Mouse (Mus musculus) liver, embryonic 12.5 days (tissue): Measurements from ENCODE around the gene Cenpe. TPM values are rescaled to one million over a fixed set of nuclear protein-coding genes. Genes with fewer than 3 reads are reported as not detected.

Experiments used
- ATAC-seq: fragments of 200-750 bp; cut with Nextera tagmentation; 2 replicates; pipeline ENCODE4 v1.8.0; 2017; ENCODE audit warnings: moderate number of reproducible peaks, mild to moderate bottlenecking, moderate library complexity
- H3K27ac ChIP-seq: fragments of 300-500 bp; sonication (generic); 2 replicates; pipeline ENCODE4 v1.5.1; 2016; ENCODE audit warnings: mild to moderate bottlenecking
- H3K27me3 ChIP-seq: fragments of 300-500 bp; sonication (generic); replicated peaks from 2 replicates; pipeline ENCODE4 v1.6.1; 2016; ENCODE audit warnings: mild to moderate bottlenecking, moderate library complexity
- H3K36me3 ChIP-seq: fragments of 300-500 bp; sonication (generic); 2 replicates; pipeline ENCODE4 v1.6.1; 2016; ENCODE audit warnings: mild to moderate bottlenecking, moderate library complexity
- H3K4me1 ChIP-seq: fragments of 300-500 bp; sonication (generic); 2 replicates; pipeline ENCODE4 v1.6.1; 2016
- H3K4me2 ChIP-seq: fragments of 300-500 bp; sonication (generic); 2 replicates; pipeline ENCODE4 v1.6.1; 2016; ENCODE audit warnings: mild to moderate bottlenecking, moderate library complexity
- H3K4me3 ChIP-seq: fragments of 300-500 bp; sonication (generic); 2 replicates; pipeline ENCODE4 v1.5.1; 2016; ENCODE audit warnings: mild to moderate bottlenecking, moderate library complexity
- H3K9ac ChIP-seq: fragments of 300-500 bp; sonication (generic); 2 replicates; pipeline ENCODE4 v1.6.1; 2016; ENCODE audit warnings: mild to moderate bottlenecking, moderate library complexity
- H3K9me3 ChIP-seq: fragments of 300-500 bp; sonication (generic); replicated peaks from 2 replicates; pipeline ENCODE4 v1.6.1; 2016; ENCODE audit warnings: mild to moderate bottlenecking, moderate library complexity
- WGBS: fragments of 180-500 bp; shearing (Covaris S2); methylation state at CpG from one replicate; pipeline ENCODE4 v1.1.7; 2016; ENCODE audit not compliant: insufficient replicate concordance; 5-methylcytosine and 5-hydroxymethylcytosine counted together
- polyA plus RNA-seq: library from polyadenylated mRNA; unstranded; fragments of >200 nt; fragmentation: Nextera tagmentation; extraction: Ambion mirVana; gene quantifications from 2 replicates; pipeline ENCODE4 v1.2.1, GENCODE M21; 2016

Cenpe gene
- polyA plus RNA-seq, 1 experiment from 2014 or later, result 25.5 TPM

GRCm38 (mm10) chr3:135249104-135249503, 36.8 kb downstream of the Cenpe start:
- Histone ChIP-seq H3K9me3 (no peaks in the 10 kb centered on the region), H3K4me2 (no peak overlapping the region), H3K36me3 (peaks cover 89% of the 10 kb centered on the region), H3K27me3 (no peaks in the 10 kb centered on the region), H3K4me1 (no peaks in the 10 kb centered on the region), H3K9ac (no peak overlapping the region), H3K27ac (no peak overlapping the region), H3K4me3 (no peak overlapping the region)
- ATAC-seq, result peak; percentile 76
- WGBS, result 83% methylated on average over 6 of the region's 6 CpGs

GRCm38 (mm10) chr3:135251825-135252224, 39.5 kb downstream of the Cenpe start:
- Histone ChIP-seq H3K4me3 (no peak overlapping the region), H3K9me3 (no peaks in the 10 kb centered on the region), H3K36me3 (peaks cover 88% of the 10 kb centered on the region), H3K27me3 (no peaks in the 10 kb centered on the region), H3K4me1 (no peaks in the 10 kb centered on the region), H3K4me2 (no peak overlapping the region), H3K27ac (no peak overlapping the region), H3K9ac (no peak overlapping the region)
- no peak for ATAC-seq
- WGBS, result 91% methylated on average over 6 of the region's 6 CpGs

- Histone ChIP-seq H3K27ac (no peak overlapping the region), H3K4me2 (no peak overlapping the region), H3K4me1 (no peaks in the 10 kb centered on the region), H3K9ac (no peak overlapping the region), H3K36me3 (peaks cover 89% of the 10 kb centered on the region), H3K9me3 (no peaks in the 10 kb centered on the region), H3K4me3 (no peak overlapping the region), H3K27me3 (no peaks in the 10 kb centered on the region)
- ATAC-seq, result no peak
Measured at GRCm38 (mm10) chr3:135254784-135255183, 42.4 kb downstream of the Cenpe start.

GRCm38 (mm10) chr3:135258919-135259318, 46.6 kb downstream of the Cenpe start:
- 89% methylated on average over 10 of the region's 10 CpGs for WGBS
- no peaks in the 10 kb centered on the region for H3K9me3 ChIP-seq
- H3K27ac ChIP-seq, result no peak overlapping the region
- H3K36me3 ChIP-seq, result peaks cover 95% of the 10 kb centered on the region
- no peak overlapping the region for H3K4me3 ChIP-seq
- no peak overlapping the region for H3K4me2 ChIP-seq
- no peak overlapping the region for H3K9ac ChIP-seq
- ATAC-seq, result no peak
- no peaks in the 10 kb centered on the region for H3K4me1 ChIP-seq
- no peaks in the 10 kb centered on the region for H3K27me3 ChIP-seq

- H3K36me3 ChIP-seq, result peaks cover 97% of the 10 kb centered on the region
- WGBS, result 90% methylated on average over 7 of the region's 7 CpGs
Measured at GRCm38 (mm10) chr3:135260233-135260632, 47.9 kb downstream of the Cenpe start.

GRCm38 (mm10) chr3:135268616-135269015, 56.3 kb downstream of the Cenpe start:
- peaks cover 97% of the 10 kb centered on the region for H3K36me3 ChIP-seq
- no peaks in the 10 kb centered on the region for H3K27me3 ChIP-seq
- H3K4me3 ChIP-seq, result no peak overlapping the region
- no peak for ATAC-seq
- 90% methylated on average over 5 of the region's 5 CpGs for WGBS
- H3K4me2 ChIP-seq, result no peak overlapping the region
- H3K9me3 ChIP-seq, result no peaks in the 10 kb centered on the region
- no peak overlapping the region for H3K27ac ChIP-seq
- no peak overlapping the region for H3K9ac ChIP-seq
- no peaks in the 10 kb centered on the region for H3K4me1 ChIP-seq

More at GRCm38 (mm10) chr3:135260233-135260632, 47.9 kb downstream of the Cenpe start:
- ATAC-seq, result no peak
- no peak overlapping the region for H3K4me3 ChIP-seq
- no peak overlapping the region for H3K27ac ChIP-seq
- no peak overlapping the region for H3K4me2 ChIP-seq
- H3K4me1 ChIP-seq, result no peaks in the 10 kb centered on the region
- no peaks in the 10 kb centered on the region for H3K27me3 ChIP-seq
- H3K9me3 ChIP-seq, result no peaks in the 10 kb centered on the region
- H3K9ac ChIP-seq, result no peak overlapping the region

GRCm38 (mm10) chr3:135269391-135269990, 57.2 kb downstream of the Cenpe start:
- WGBS, result 84% methylated on average over 10 of the region's 10 CpGs
- H3K27ac ChIP-seq, result no peak overlapping the region
- no peak overlapping the region for H3K4me2 ChIP-seq
- H3K27me3 ChIP-seq, result no peaks in the 10 kb centered on the region
- H3K4me1 ChIP-seq, result no peaks in the 10 kb centered on the region
- H3K9ac ChIP-seq, result no peak overlapping the region
- peak; percentile 55 for ATAC-seq
- H3K36me3 ChIP-seq, result peaks cover 92% of the 10 kb centered on the region
- no peak overlapping the region for H3K4me3 ChIP-seq
- no peaks in the 10 kb centered on the region for H3K9me3 ChIP-seq

GRCm38 (mm10) chr3:135272627-135273026, 60.3 kb downstream of the Cenpe start:
- Histone ChIP-seq H3K4me3 (no peak overlapping the region), H3K27ac (no peak overlapping the region), H3K27me3 (no peaks in the 10 kb centered on the region), H3K4me2 (no peak overlapping the region), H3K9ac (no peak overlapping the region), H3K9me3 (no peaks in the 10 kb centered on the region), H3K36me3 (peaks cover 65% of the 10 kb centered on the region), H3K4me1 (no peaks in the 10 kb centered on the region)
- 87% methylated on average over 12 of the region's 12 CpGs for WGBS
- no peak for ATAC-seq

GRCm38 (mm10) chr3:135273047-135273446, 60.7 kb downstream of the Cenpe start:
- Histone ChIP-seq H3K4me2 (no peak overlapping the region), H3K27ac (no peak overlapping the region), H3K4me1 (no peaks in the 10 kb centered on the region), H3K27me3 (no peaks in the 10 kb centered on the region), H3K9ac (no peak overlapping the region), H3K4me3 (no peak overlapping the region), H3K9me3 (no peaks in the 10 kb centered on the region), H3K36me3 (peaks cover 61% of the 10 kb centered on the region)
- ATAC-seq, result no peak
- 86% methylated on average over 13 of the region's 13 CpGs for WGBS

GRCm38 (mm10) chr3:135280160-135280559, 67.8 kb downstream of the Cenpe start:
- no peaks in the 10 kb centered on the region for H3K36me3 ChIP-seq
- no peaks in the 10 kb centered on the region for H3K27me3 ChIP-seq
- no peak for ATAC-seq
- no peak overlapping the region for H3K9ac ChIP-seq
- no peak overlapping the region for H3K27ac ChIP-seq
- H3K4me1 ChIP-seq, result no peaks in the 10 kb centered on the region
- H3K4me3 ChIP-seq, result no peak overlapping the region
- 56% methylated on average over 4 of the region's 4 CpGs for WGBS
- no peaks in the 10 kb centered on the region for H3K9me3 ChIP-seq
- no peak overlapping the region for H3K4me2 ChIP-seq

GRCm38 (mm10) chr3:135280669-135281415, 68.5 kb downstream of the Cenpe start, which contains the start of gene Bdh2:
TSS of gene Bdh2 (plus strand) at chr3:135281221.
- H3K4me3 ChIP-seq, result no peak within 1 kb of the TSS
- peak within 1 kb of the TSS; percentile 21; the same call in 1 of the 2 replicates for H3K4me2 ChIP-seq
- 0 out of 2 replicates have a peak, but pooled peaks have one; percentile 40 for ATAC-seq

GRCm38 (mm10) chr3:135281701-135282100, 69.4 kb downstream of the Cenpe start:
- WGBS, result 71% methylated on average over 8 of the region's 8 CpGs
- no peaks in the 10 kb centered on the region for H3K4me1 ChIP-seq

More at GRCm38 (mm10) chr3:135280669-135281415, 68.5 kb downstream of the Cenpe start, which contains the start of gene Bdh2:
- H3K27ac ChIP-seq, result no peak within 1 kb of the TSS
- 25% methylated on average over 14 of the region's 14 CpGs for WGBS
- no peaks in the 10 kb centered on the region for H3K36me3 ChIP-seq
- no peaks in the 10 kb centered on the region for H3K9me3 ChIP-seq
- H3K4me1 ChIP-seq, result no peaks in the 10 kb centered on the region
- H3K27me3 ChIP-seq, result no peaks in the 10 kb centered on the region
- no peak within 1 kb of the TSS for H3K9ac ChIP-seq

More at GRCm38 (mm10) chr3:135281701-135282100, 69.4 kb downstream of the Cenpe start:
- Histone ChIP-seq H3K36me3 (no peaks in the 10 kb centered on the region), H3K4me3 (no peak overlapping the region), H3K9ac (no peak overlapping the region), H3K27ac (no peak overlapping the region), H3K9me3 (no peaks in the 10 kb centered on the region), H3K4me2 (no peak overlapping the region), H3K27me3 (no peaks in the 10 kb centered on the region)
- no peak for ATAC-seq
